Mouse (Mus musculus) embryonic facial prominence, embryonic 10.5 days (tissue): ENCODE measurements around the gene Stk39. TPM values are rescaled to one million over a fixed set of nuclear protein-coding genes. Genes with fewer than 3 reads are reported as not detected.

Experiments used
- polyA plus RNA-seq: library from polyadenylated mRNA; unstranded; fragments of >200 nt; fragmentation: Nextera tagmentation; extraction: Ambion mirVana; gene quantifications from 2 replicates; pipeline ENCODE4 v1.2.1, GENCODE M21; 2016

Stk39 gene
- polyA plus RNA-seq, 1 experiment from 2014 or later, result 19.4 TPM

Other genes with a start within 250 kb of the Stk39 start
- gene 4933409G03Rik, start 110.1 kb upstream of the Stk39 start, polyA plus RNA-seq, result not detected in 2 replicates
- not detected in 2 replicates for gene 4932414N04Rik, start 184.2 kb upstream of the Stk39 start, polyA plus RNA-seq